Mouse (Mus musculus) ES-E14 (cell line): Measurements from ENCODE around the gene Slc25a5. TPM values are rescaled to one million over a fixed set of nuclear protein-coding genes. Genes with fewer than 3 reads are reported as not detected.

Experiments used
- DNase-seq: peaks from one replicate; pipeline ENCODE4 v3.0.0-alpha.2; 2013; ENCODE audit warnings: low read depth, low spot score
- H3K27ac ChIP-seq: 2 replicates; pipeline ENCODE4 v1.5.1; 2012; ENCODE audit warnings: low read depth, mild to moderate bottlenecking, low read length, moderate library complexity, mixed read lengths; ENCODE audit not compliant: poor library complexity, insufficient read depth, severe bottlenecking
- H3K36me3 ChIP-seq: 2 replicates; pipeline ENCODE4 v1.6.1; 2012; ENCODE audit warnings: mild to moderate bottlenecking, low read length, moderate library complexity, mixed read lengths; ENCODE audit not compliant: control insufficient read depth, poor library complexity, insufficient read depth, severe bottlenecking
- H3K4me1 ChIP-seq, 2 experiments: fragments of 150-350 bp in 1 of 2; sonication (generic) in 1 of 2; 2 replicates each; pipeline ENCODE4 v1.6.1; 2012; ENCODE audit warnings: low read length in 2 of 2, mild to moderate bottlenecking in 1 of 2, mixed read lengths in 1 of 2; ENCODE audit not compliant: control insufficient read depth in 2 of 2, insufficient read depth in 2 of 2, poor library complexity in 1 of 2
- H3K4me3 ChIP-seq, 2 experiments: fragments of 150-350 bp in 1 of 2; sonication (generic) in 1 of 2; 2 replicates each; pipeline ENCODE4 v1.5.1; 2012; ENCODE audit warnings: low read length in 2 of 2, low read depth in 1 of 2, mild to moderate bottlenecking in 1 of 2, mixed read lengths in 1 of 2; ENCODE audit not compliant: insufficient read depth in 1 of 2, poor library complexity in 1 of 2, severe bottlenecking in 1 of 2
- H3K9ac ChIP-seq: 2 replicates; pipeline ENCODE4 v1.6.1; 2012; ENCODE audit warnings: low read depth, mild to moderate bottlenecking, low read length, mixed read lengths; ENCODE audit not compliant: poor library complexity, insufficient read depth, severe bottlenecking
- H3K9me3 ChIP-seq: fragments of 150-350 bp; sonication (generic); 2 replicates; pipeline ENCODE4 v1.6.1; 2012; ENCODE audit warnings: low read depth, mild to moderate bottlenecking, low read length; ENCODE audit not compliant: control insufficient read depth, insufficient read depth
- CHD2 ChIP-seq: IDR thresholded peaks from 2 replicates; pipeline ENCODE4 v1.6.1; 2014; ENCODE audit warnings: mild to moderate bottlenecking, low read depth, low read length, inconsistent platforms
- HCFC1 ChIP-seq: IDR thresholded peaks from 2 replicates; pipeline ENCODE4 v1.6.1; 2012; ENCODE audit warnings: low read length, inconsistent platforms, borderline replicate concordance; ENCODE audit not compliant: insufficient read depth
- MAFK ChIP-seq: IDR thresholded peaks from 2 replicates; pipeline ENCODE4 v1.6.1; 2014; ENCODE audit warnings: mild to moderate bottlenecking, low read depth, low read length, inconsistent platforms; ENCODE audit not compliant: insufficient read depth
- ZC3H11A ChIP-seq: IDR thresholded peaks from 2 replicates; pipeline ENCODE4 v1.6.1; 2012; ENCODE audit warnings: low read depth, mild to moderate bottlenecking, inconsistent platforms, low read length, borderline replicate concordance
- ZNF384 ChIP-seq: IDR thresholded peaks from 2 replicates; pipeline ENCODE4 v1.6.1; 2012; ENCODE audit warnings: low read depth, low read length, inconsistent platforms
- in situ Hi-C, 2 experiments: fragments of 600-800 bp; cut with MboI; formaldehyde crosslinking; loops; one replicate each; pipeline ENCODE4 v1.15.1; 2025; ENCODE audit warnings: low sequenced_read_pairs in 2 of 2, inconsistent platforms in 1 of 2; ENCODE audit not compliant: unreplicated experiment in 2 of 2
- total RNA-seq: library from RNA; depleted of rRNA; stranded (reverse); fragments of 300-350 nt; gene quantifications from 2 replicates; pipeline ENCODE4 v1.2.3, GENCODE M21; 2012

The Slc25a5 gene
- total RNA-seq, 1 experiment, result 605 TPM

DNA sequence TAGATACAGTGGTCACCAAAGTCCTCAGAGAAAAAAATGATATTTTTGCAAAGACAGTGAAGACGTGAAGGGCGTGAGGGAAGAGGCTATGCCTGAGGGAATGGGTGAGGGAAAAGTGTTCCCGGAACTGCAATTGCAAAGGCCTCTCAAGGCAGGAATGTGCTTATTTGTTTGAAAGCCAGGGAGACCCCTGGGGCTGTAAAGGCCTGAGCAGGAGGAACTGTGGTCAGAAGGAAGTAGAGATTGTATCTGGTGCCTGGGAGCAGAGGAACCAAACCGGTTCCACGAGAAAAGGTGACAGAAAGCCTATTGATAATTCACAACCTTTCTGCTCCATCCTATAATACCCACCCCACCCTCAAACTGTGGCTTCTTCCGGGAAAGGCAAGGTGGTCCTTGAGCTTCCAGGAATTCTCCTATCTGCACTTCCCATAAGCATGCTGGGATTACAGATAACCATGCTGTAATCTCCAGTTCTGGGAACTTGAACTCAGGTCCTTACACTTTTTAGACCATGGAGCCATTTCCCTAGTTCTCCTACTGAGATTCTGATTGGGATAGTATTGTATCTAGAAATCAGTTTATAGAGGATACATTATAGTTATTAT is 41.7 kb downstream of the Slc25a5 start:
- Histone ChIP-seq H3K9me3 (no peaks in the 10 kb centered on the region), H3K36me3 (no peaks in the 10 kb centered on the region), H3K4me3 (no peak overlapping the region), H3K27ac (peak overlapping the region; percentile 67; the same call in 1 of the 2 replicates), H3K4me1 (peaks cover 0 to 7% of the 10 kb centered on the region in 2 experiments; a peak in 2 of 4 replicates), H3K9ac (no peak overlapping the region)
- DNase-seq, result peak; percentile 19
- in situ Hi-C loops, result no loop called here
- no peak for TF ChIP-seq ZC3H11A
- no peak for TF ChIP-seq CHD2
- no peak for TF ChIP-seq MAFK
- TF ChIP-seq ZNF384, result no peak
- TF ChIP-seq HCFC1, result no peak

DNA sequence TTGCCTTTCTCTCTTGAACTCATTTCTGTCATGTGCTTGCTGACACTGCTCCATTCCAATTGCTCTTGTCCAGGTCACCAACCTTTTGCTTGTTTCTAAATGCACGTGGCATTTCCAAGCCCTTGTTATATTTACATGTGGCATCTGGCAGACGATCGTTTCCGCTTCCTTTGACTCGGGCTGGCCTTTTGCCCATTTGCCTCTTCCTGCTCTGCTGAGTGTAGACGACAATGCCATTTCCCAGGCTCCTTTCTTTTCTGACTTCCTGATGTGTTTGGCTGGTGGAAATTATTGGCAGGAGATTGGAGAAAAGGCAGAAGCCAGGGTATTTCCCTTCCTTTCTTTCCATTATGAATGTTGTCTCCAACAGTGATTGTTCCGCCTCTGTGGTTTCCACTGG is 43.9 kb downstream of the Slc25a5 start:
- Histone ChIP-seq H3K36me3 (no peaks in the 10 kb centered on the region), H3K27ac (peak overlapping the region; percentile 19; the same call in 1 of the 2 replicates), H3K9ac (peak overlapping the region; percentile 38; the same call in 1 of the 2 replicates), H3K9me3 (no peaks in the 10 kb centered on the region), H3K4me1 (peaks cover 0 to 7% of the 10 kb centered on the region in 2 experiments; a peak in 2 of 4 replicates), H3K4me3 (no peak overlapping the region; a peak in 1 of 4 replicates)
- in situ Hi-C loops, result no loop called here
- TF ChIP-seq MAFK, result no peak
- no peak for TF ChIP-seq CHD2
- TF ChIP-seq ZNF384, result no peak
- TF ChIP-seq ZC3H11A, result no peak
- TF ChIP-seq HCFC1, result no peak
- DNase-seq, result no peak

DNA sequence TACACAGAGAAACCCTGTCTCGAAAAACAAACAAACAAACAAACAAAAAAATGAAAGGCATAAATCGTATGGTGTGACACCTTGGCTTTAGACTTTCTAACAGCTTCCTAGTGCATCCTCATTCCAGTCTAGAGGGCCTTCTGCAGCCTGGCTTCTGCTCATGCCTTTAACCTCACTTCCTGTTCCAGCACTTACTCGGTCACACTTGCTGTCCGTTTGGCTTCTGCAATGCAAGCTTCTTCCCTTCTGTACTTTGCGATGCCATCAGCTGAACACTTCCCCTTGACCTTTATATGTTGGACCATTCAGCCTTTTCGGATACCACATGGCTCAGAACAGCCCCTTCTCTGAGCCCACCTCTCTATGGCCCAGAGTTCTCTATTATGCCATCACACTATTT is 46.2 kb downstream of the Slc25a5 start:
- in situ Hi-C loops, result no loop called here
- no peaks in the 10 kb centered on the region for H3K36me3 ChIP-seq
- peaks cover 0 to 2% of the 10 kb centered on the region in 2 experiments; a peak in 1 of 4 replicates for H3K4me1 ChIP-seq
- H3K27ac ChIP-seq, result peak overlapping the region; percentile 36; the same call in 1 of the 2 replicates
- H3K9me3 ChIP-seq, result no peaks in the 10 kb centered on the region
- DNase-seq, result no peak
- H3K9ac ChIP-seq, result no peak overlapping the region; the same call in 1 of the 2 replicates
- no peak overlapping the region for H3K4me3 ChIP-seq
- TF ChIP-seq ZNF384 (no peak), MAFK (no peak), ZC3H11A (no peak), CHD2 (no peak), HCFC1 (no peak)

DNA sequence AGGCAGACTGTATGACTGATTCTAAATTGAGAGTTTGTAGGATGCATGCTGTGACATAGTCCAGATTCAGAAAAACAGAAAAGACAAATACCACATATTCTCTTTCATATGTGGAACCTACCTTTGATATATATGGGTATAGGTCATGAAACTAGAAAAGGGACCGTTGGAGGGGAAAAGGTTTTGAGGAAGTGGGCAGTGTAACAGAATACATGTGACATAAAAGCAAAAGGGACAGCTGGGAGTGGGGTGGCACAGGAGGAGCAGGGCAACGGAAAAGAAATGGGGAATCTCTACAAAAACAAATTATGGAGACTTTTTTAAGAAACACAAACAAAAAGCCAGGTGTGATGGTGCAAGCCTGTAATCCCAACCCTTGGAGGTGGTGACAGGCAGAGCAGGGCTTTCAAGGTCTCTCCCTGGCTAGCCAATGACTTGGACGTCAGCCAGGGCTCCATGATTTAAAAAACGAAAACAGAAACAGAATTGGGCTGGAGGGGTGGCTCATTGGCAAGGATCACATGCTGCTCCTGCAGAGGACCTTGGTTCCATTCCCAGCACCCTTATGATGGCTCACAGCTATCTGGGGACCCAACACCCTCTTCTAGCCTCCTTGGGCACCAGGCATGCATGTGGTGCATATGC is 48.0 kb downstream of the Slc25a5 start:
- Histone ChIP-seq H3K27ac (no peak overlapping the region), H3K36me3 (no peaks in the 10 kb centered on the region), H3K9ac (no peak overlapping the region), H3K4me1 (0 out of 4 replicates have a peak, but pooled peaks cover 0 to 2% of the 10 kb centered on the region in 2 experiments), H3K9me3 (no peaks in the 10 kb centered on the region), H3K4me3 (no peak overlapping the region)
- no peak for DNase-seq
- TF ChIP-seq HCFC1 (no peak), MAFK (no peak), ZC3H11A (no peak), ZNF384 (no peak), CHD2 (no peak)
- in situ Hi-C loops, result no loop called here
